Mouse (Mus musculus): ENCODE measurements around the gene Arpp21.

The Arpp21 gene

DNA sequence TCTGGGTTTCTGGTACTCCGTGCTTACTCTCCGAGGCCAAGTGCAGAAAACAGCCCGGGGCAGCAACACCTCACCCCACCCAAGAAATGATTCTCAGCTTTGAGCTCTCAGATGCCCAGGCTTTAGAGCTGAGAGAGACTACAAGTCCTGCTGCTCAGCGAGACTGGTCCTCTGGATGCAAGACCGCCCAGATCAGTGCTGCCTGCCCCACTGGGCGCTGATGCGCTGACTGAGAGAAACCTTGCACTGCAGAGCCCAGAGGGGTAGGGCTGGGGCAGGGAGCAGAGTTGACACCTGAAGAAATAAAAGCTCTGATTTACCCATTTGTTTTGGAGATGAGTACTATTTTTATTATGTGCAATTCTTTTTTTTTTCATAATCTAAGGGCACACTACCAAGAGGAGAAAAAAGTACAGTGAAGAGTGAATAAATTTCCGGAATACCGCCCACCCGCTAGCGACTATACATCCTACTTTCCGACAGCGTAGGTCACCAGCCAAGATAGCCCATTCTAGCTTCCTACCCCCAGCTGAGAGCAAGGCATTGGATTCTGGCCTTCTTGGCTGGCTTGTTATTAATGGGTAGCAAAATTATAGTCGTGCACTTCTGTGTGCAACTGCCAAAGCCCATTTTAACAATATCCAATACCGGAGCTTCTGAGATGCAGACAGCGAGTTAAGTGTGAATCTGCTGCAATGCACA, at the start of gene Arpp21:
Gene Arpp21, minus strand, starts transcription at position 243 of the 702 bp plus-strand sequence.
- no peak for DNase-seq

DNA sequence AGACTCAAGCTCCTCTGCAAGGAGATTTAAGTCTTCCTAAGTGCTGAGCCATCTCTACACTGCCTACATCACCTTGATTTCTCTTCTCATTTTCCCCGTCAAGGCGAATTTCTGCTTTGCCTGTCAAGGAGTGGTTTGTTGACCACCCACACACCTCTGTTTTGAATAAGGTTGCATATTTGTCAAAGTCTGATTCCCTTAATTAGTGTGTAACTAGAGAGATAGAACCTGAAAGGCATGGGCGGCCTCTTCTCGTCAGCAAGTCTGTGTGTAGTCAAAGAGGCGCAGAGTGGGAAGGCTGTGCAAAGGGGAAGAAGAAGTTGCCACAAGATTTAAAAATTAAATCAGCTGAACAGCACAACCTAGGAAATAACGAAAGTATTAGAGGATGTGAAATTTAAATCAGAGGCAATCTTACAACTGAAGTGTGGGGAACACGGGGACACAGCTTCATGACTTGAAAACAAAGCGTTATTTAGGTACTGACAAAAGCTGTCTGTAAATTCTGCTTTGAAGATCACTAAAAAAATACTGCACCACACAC, 36.8 kb upstream of the Arpp21 start:
- DNase-seq, result no peak

DNA sequence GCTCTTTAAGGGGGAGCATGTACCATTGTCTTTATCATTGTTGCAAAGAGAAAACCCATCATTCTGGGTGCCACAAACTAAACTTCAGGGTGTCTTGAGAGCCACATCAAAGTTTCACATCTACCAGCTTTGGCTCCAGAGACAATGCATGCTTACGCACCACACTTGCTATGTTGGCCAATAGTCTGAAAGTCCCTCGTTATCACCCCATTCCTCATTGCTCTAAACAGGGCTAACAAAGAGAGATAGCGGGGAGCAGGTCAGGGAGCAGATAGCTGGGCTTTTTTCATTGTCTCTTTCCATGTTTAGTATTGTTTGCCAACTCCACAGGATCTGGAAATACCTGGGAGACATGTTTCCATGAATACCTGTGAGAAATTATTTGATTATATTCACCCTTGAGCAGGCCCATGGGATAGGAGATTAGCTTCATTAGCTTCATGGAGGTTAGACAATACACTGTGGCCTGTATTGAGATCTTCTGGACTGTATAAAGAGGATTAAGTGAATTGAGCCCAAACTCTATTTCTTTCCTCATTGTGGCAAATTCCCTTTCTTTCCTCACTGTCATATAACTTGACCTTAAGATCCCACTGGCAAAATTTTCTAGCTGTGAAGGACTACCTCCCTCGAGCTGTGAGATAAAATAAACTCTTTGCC, 29.4 kb upstream of the Arpp21 start:
- no peak for DNase-seq

DNA sequence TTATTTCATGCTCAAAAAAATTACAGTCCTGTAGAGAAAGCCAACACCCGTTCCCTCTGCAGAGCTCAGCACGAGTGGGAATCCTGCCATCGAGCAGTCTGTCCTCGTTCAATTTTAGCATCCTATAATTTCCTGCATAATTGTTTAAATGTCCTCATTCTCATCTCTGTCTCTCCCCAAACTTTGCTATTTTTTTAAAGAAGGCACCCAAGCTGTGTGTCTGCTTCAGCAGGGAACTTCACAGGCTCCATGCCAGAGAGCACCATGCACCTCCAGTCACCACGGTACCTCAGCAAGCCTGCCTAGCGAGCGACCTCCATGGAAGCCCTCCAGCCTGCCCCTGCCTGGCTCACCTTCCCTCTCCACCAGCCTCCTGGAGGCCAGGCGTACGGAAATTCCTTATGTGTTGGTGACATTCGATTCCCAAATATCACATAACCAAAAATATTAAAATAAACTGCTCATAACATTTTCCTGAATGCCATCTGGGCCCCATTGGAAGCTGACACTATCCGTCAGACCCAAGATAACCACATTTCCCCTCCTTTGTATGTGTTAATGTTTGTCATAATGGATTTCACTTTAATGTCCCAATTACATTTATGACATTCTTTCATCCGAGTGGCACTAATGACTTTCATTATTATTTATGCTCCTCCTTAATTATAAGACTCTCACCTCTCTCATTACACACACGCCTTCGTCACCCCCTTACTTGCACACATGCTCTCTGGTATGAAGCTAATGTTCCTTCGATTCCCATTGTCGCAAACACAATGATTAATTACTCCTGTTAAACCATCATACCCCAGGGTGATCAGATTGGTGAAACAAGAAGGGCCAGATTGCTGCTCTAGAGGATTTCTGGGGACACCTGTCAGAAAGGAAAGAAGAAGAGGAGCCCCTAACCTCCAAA, 26.5 kb upstream of the Arpp21 start:
- DNase-seq, result no peak

GRCm38 (mm10) chr9:112261556-112261955, 25.8 kb upstream of the Arpp21 start:
- DNase-seq, result no peak

GRCm38 (mm10) chr9:112260696-112261095, 25.0 kb upstream of the Arpp21 start:
- no peak for DNase-seq

GRCm38 (mm10) chr9:112258560-112258959, 22.8 kb upstream of the Arpp21 start:
- DNase-seq, result no peak

GRCm38 (mm10) chr9:112255971-112256370, 20.2 kb upstream of the Arpp21 start:
- no peak for DNase-seq

- DNase-seq, result no peak
Measured at GRCm38 (mm10) chr9:112253730-112254129, 18.0 kb upstream of the Arpp21 start.

GRCm38 (mm10) chr9:112251857-112252256, 16.1 kb upstream of the Arpp21 start:
- DNase-seq, result no peak

DNA sequence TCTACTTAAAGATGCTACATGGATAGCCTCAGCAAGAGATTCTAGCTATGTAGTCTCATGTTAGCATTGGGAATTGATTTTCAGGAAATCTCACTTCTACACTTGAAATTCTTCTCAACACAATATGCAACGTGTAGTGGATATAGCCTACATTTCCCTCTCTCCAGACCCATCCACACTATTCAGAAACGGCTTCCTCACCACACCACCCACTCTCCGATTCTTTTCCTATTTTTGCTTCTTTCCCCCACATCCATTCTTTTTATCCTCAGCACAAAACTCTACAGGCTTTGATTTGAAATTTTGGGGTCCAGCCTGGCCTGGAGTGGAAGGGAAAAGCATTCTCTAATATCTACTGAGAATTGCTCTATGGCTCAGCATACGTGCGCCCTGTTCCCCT, 15.6 kb upstream of the Arpp21 start:
- DNase-seq, result no peak

DNA sequence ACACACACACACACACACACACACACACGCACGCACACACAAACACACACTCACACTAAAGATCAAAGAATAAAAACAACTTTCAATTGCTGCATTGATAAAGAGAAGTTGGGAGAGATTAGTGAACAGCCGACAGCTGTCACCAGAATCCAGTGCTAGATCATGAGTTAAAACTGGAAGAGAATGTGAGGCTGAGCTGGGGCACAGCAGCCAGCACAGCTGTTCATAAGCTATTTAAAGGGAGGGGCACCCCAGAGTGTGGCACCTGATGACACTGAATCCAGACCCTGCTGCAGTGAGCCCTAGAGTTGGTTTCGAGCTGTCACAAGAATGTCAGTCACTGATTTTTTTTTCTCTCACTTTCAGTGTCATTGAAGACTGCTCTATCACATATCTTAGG, 14.0 kb upstream of the Arpp21 start:
- no peak for DNase-seq

DNA sequence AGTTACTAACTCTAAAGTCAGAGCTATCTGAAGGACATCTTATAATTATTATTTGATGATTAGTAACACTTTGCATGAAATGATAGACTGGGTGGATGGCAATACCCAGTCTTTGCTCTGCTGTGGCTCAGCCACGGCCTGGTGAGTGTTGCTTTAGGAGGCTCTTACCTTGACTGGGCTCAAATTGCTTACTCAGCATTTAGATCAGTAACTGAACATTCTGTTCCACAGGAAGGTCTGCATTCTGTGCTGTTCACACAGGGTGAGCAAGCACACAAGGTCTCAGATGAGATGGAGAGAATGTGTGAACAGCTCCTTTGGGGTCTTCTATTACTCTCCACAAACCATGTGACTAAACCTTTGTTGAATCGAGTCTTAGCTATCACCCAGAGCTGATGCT, 11.4 kb upstream of the Arpp21 start:
- no peak for DNase-seq

- DNase-seq, result no peak
Measured at GRCm38 (mm10) chr9:112238168-112238567, 2.4 kb upstream of the Arpp21 start.

- no peak for DNase-seq
Measured at GRCm38 (mm10) chr9:112236551-112236950, 813 bp upstream of the Arpp21 start.

DNA sequence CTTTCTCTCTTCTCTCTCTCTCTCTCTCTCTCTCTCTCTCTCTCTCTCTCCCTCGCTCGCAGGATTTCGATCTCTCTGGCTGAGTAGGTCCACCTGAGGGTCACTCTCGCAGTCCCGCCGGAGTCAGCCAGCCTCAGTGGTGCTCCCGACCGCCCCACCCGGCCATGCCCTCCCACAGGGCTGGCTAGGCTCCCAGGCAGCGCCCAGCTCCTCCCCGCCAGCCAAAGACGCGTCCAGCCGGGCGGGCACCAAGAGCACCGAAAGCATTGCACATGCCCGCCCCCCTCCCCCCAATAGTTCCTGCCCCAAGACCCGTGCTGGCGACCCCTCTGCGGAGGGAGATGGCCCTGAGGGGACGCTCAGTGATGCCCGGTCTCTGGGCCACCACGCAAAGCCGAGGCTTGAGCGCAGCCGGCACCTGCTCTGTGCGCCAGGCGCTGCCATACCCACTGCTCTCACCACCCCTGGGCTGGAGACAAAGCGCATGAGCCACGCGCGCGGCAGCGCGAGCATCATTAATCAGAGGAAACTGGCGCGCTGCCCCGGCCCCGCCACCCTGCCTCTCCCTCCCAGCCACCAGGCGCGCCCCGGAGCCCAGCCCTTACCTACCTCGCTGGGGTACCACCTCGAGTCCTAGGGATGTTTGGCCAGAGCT, 570 bp downstream of the Arpp21 start:
- DNase-seq, result peak; percentile 44 to 61

- peak; percentile 34 to 49 for DNase-seq
Measured at GRCm38 (mm10) chr9:112234505-112235024, 1.2 kb downstream of the Arpp21 start.

DNA sequence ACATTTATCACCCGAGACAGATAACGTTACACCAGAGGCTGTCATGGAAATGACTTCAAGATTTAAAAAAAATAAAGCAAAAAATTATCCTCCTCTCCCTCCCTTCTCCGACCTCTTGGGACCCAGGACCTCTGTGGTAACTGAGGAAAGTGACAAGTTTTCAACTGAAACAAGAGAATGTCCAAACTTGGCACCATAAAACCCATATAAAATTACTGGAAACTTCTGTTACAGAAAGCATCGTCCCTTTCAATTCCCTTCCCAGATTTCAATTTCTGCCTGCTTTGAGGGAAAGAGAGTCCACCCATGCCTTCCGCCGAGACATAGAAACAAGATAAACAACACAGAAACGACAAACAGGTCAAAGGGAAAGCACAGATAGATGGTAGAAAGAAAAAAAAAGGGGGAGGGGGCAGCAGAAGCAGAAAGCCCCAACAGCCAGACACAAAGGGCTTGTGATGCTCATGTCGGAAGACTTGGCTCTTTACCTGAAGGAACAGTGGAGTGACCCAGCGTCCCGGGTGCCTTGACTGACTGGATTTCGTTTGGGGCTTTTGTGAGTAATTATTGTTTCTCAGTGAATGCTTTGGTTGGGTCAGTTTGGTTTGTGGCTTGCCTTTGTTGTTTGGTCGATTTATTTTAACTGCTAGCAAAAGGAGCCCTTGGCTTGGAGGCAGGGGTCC, 1.8 kb downstream of the Arpp21 start:
- DNase-seq, result no peak

DNA sequence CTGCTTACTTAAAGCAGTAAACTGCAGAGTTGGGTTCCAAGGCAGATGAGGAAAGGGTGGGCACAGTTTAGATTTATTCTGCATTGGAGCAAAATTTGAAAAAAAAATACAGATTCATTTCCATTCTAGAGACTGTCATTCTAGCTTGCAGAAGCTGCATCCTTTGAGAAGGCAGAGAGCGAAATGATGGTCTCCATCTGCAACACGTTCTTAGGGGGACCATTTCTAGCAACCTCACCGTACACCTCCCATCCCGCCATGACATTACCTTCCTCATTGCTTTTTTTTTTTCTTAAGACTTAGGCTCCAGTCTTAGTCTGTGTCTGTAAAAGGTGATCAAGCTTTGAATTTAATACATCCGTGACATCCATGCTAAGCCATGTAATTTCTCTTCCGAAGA, 2.4 kb downstream of the Arpp21 start:
- no peak for DNase-seq

DNA sequence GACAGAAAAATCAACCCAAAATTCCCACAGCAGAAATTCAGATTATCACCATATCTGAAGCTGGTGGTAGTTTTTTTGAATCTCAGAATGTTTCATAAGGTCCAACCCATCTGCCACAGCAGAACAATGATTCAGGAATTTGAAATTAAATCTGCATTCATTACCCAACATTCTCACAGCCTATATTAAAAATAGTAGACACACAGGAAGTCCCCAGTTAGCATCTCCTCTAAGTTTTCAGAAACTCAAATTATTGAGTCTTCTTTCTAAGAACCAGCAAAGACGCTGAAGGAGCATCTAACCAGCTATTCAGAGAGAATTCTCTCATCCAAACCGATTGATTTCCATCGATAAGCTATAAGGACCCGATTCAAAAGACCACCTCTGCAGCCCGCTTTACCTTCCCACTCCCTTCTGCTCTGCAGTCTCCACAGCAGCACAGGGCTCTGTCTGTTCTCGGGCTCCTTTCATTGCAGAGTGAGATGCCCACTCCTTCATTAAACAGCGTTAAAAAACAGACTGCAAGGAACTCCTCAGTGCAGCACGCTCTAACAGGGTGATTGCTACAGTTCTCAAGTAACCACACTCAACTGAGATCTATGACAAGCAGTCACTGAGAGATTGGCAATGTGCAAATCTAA, 3.7 kb downstream of the Arpp21 start:
- DNase-seq, result no peak

GRCm38 (mm10) chr9:112231383-112231782, 4.4 kb downstream of the Arpp21 start:
- no peak for DNase-seq
